Mouse (Mus musculus) bone marrow, adult 2 months (tissue): ENCODE results near the gene Ttc26.

ENCODE experiments used
- CTCF ChIP-seq: fragments of 200-500 bp; IDR thresholded peaks from 2 replicates; pipeline ENCODE4 v1.5.1; 2011; ENCODE audit warnings: low read length, control low read depth; ENCODE audit not compliant: control insufficient read depth, insufficient read depth
- POLR2A ChIP-seq: fragments of 200-500 bp; IDR thresholded peaks from 2 replicates; pipeline ENCODE4 v1.6.1; 2011; ENCODE audit warnings: low read depth, mild to moderate bottlenecking, control low read depth, low read length, borderline replicate concordance; ENCODE audit not compliant: control insufficient read depth

GRCm38 (mm10) chr6:38349806-38350205, 31.5 kb upstream of the Ttc26 start:
- no peak for TF ChIP-seq CTCF
- TF ChIP-seq POLR2A: no peak
